Mouse (Mus musculus) MEL (cell line): Measurements from ENCODE around the gene Arpc1b. TPM values are rescaled to one million over a fixed set of nuclear protein-coding genes. Genes with fewer than 3 reads are reported as not detected.

ENCODE experiments used
- DNase-seq: peaks from one replicate; pipeline ENCODE4 v3.0.0; 2011; ENCODE audit warnings: low read depth, low spot score
- H3K27ac ChIP-seq: 2 replicates; pipeline ENCODE4 v1.5.1; 2012; ENCODE audit warnings: low read depth, mild to moderate bottlenecking, control low read depth, low read length, moderate library complexity; ENCODE audit not compliant: control insufficient read depth
- H3K27me3 ChIP-seq, 2 experiments: fragments of 150-350 bp in 1 of 2; sonication (generic) in 1 of 2; 2 replicates each; pipeline ENCODE4 v1.6.1; 2012; ENCODE audit warnings: low read length in 2 of 2, mild to moderate bottlenecking in 2 of 2, improper control_type of control experiment in 1 of 2, moderate library complexity in 1 of 2; ENCODE audit not compliant: insufficient read depth in 2 of 2, control insufficient read depth in 1 of 2
- H3K36me3 ChIP-seq, 2 experiments: 2 replicates each; pipeline ENCODE4 v1.6.1; 2012 to 2014; ENCODE audit warnings: low read length in 2 of 2, improper control_type of control experiment in 1 of 2, inconsistent platforms in 1 of 2, mild to moderate bottlenecking in 1 of 2; ENCODE audit not compliant: insufficient read depth in 2 of 2, control insufficient read depth in 1 of 2
- H3K4me1 ChIP-seq, 2 experiments: fragments of 150-350 bp in 1 of 2; sonication (generic) in 1 of 2; 2 replicates each; pipeline ENCODE4 v1.6.1; 2012; ENCODE audit warnings: low read length in 2 of 2, improper control_type of control experiment in 1 of 2, mild to moderate bottlenecking in 1 of 2; ENCODE audit not compliant: insufficient read depth in 2 of 2, control insufficient read depth in 1 of 2
- H3K4me3 ChIP-seq, 2 experiments: fragments of 150-350 bp in 1 of 2; sonication (generic) in 1 of 2; 2 replicates each; pipeline ENCODE4 v1.5.1; 2012; ENCODE audit warnings: low read depth in 2 of 2, low read length in 2 of 2, mild to moderate bottlenecking in 2 of 2, moderate library complexity in 2 of 2, control low read depth in 1 of 2, improper control_type of control experiment in 1 of 2; ENCODE audit not compliant: control insufficient read depth in 1 of 2, insufficient read depth in 1 of 2
- H3K79me2 ChIP-seq: 2 replicates; pipeline ENCODE4 v1.6.1; 2012; ENCODE audit warnings: mild to moderate bottlenecking, low read length, moderate library complexity; ENCODE audit not compliant: control insufficient read depth, poor library complexity, insufficient read depth
- H3K9ac ChIP-seq: 2 replicates; pipeline ENCODE4 v1.6.1; 2012; ENCODE audit warnings: low read depth, mild to moderate bottlenecking, control low read depth, low read length, moderate library complexity; ENCODE audit not compliant: control insufficient read depth, poor library complexity, severe bottlenecking
- H3K9me3 ChIP-seq: fragments of 150-350 bp; sonication (generic); replicated peaks from 2 replicates; pipeline ENCODE4 v1.6.1; 2012; ENCODE audit warnings: mild to moderate bottlenecking, low read length, improper control_type of control experiment, moderate library complexity; ENCODE audit not compliant: insufficient read depth
- CHD2 ChIP-seq: IDR thresholded peaks from 2 replicates; pipeline ENCODE4 v1.6.1; 2011; ENCODE audit warnings: low read length, improper control_type of control experiment
- ELF1 ChIP-seq: IDR thresholded peaks from 2 replicates; pipeline ENCODE4 v1.6.1; 2014; ENCODE audit warnings: low read depth, mild to moderate bottlenecking, inconsistent platforms, low read length, improper control_type of control experiment, moderate library complexity
- ETS1 ChIP-seq: IDR thresholded peaks from 2 replicates; pipeline ENCODE4 v1.6.1; 2012; ENCODE audit warnings: low read depth, mild to moderate bottlenecking, inconsistent platforms, low read length, improper control_type of control experiment, moderate library complexity
- HCFC1 ChIP-seq: IDR thresholded peaks from 2 replicates; pipeline ENCODE4 v1.6.1; 2012; ENCODE audit warnings: low read depth, mild to moderate bottlenecking, inconsistent platforms, low read length, improper control_type of control experiment, moderate library complexity
- KAT2A ChIP-seq: conservative IDR thresholded peaks from 2 replicates; pipeline ENCODE4 v1.6.1; 2012; ENCODE audit warnings: low read depth, low read length, improper control_type of control experiment, inconsistent platforms
- MAFK ChIP-seq: IDR thresholded peaks from 2 replicates; pipeline ENCODE4 v1.6.1; 2011; ENCODE audit warnings: low read depth, mild to moderate bottlenecking, low read length, improper control_type of control experiment, borderline replicate concordance
- MEF2A ChIP-seq: IDR thresholded peaks from 2 replicates; pipeline ENCODE4 v1.6.1; 2014; ENCODE audit warnings: low read depth, mild to moderate bottlenecking, inconsistent platforms, low read length, improper control_type of control experiment; ENCODE audit not compliant: poor library complexity, insufficient replicate concordance, severe bottlenecking; ENCODE audit errors: extremely low read depth
- MXI1 ChIP-seq: IDR thresholded peaks from 2 replicates; pipeline ENCODE4 v1.6.1; 2011; ENCODE audit warnings: mild to moderate bottlenecking, low read depth, low read length, improper control_type of control experiment
- MYB ChIP-seq: IDR thresholded peaks from 2 replicates; pipeline ENCODE4 v1.6.1; 2011; ENCODE audit warnings: mild to moderate bottlenecking, low read depth, low read length, improper control_type of control experiment
- NRF1 ChIP-seq: IDR thresholded peaks from 2 replicates; pipeline ENCODE4 v1.6.1; 2014; ENCODE audit warnings: low read depth, mild to moderate bottlenecking, inconsistent platforms, low read length, improper control_type of control experiment, moderate library complexity; ENCODE audit not compliant: poor library complexity, insufficient read depth, severe bottlenecking
- POLR2A ChIP-seq, 2 experiments: IDR thresholded peaks; 2 replicates each; pipeline ENCODE4 v1.6.1; 2011 to 2012; ENCODE audit warnings: low read length in 2 of 2, mild to moderate bottlenecking in 2 of 2, control low read depth in 1 of 2, improper control_type of control experiment in 1 of 2, low read depth in 1 of 2, moderate library complexity in 1 of 2; ENCODE audit not compliant: control insufficient read depth in 1 of 2, insufficient read depth in 1 of 2, poor library complexity in 1 of 2
- RCOR1 ChIP-seq: IDR thresholded peaks from 2 replicates; pipeline ENCODE4 v1.6.1; 2012; ENCODE audit warnings: low read depth, mild to moderate bottlenecking, inconsistent platforms, low read length, improper control_type of control experiment
- TAL1 ChIP-seq: IDR thresholded peaks from 2 replicates; pipeline ENCODE4 v1.6.1; 2012; ENCODE audit warnings: mild to moderate bottlenecking, inconsistent platforms, low read length, moderate library complexity, mixed read lengths
- TBP ChIP-seq: IDR thresholded peaks from 2 replicates; pipeline ENCODE4 v1.8.0; 2011; ENCODE audit warnings: low read depth, low read length, improper control_type of control experiment
- TCF12 ChIP-seq: IDR thresholded peaks from 2 replicates; pipeline ENCODE4 v1.6.1; 2014; ENCODE audit warnings: low read depth, mild to moderate bottlenecking, inconsistent platforms, low read length, improper control_type of control experiment, moderate library complexity
- UBTF ChIP-seq: IDR thresholded peaks from 2 replicates; pipeline ENCODE4 v1.6.1; 2012; ENCODE audit warnings: low read depth, mild to moderate bottlenecking, inconsistent platforms, low read length, improper control_type of control experiment, moderate library complexity, borderline replicate concordance; ENCODE audit not compliant: insufficient read depth
- USF1 ChIP-seq: IDR thresholded peaks from 2 replicates; pipeline ENCODE4 v1.6.1; 2014; ENCODE audit warnings: low read depth, mild to moderate bottlenecking, inconsistent platforms, low read length, improper control_type of control experiment, moderate library complexity
- USF2 ChIP-seq, 2 experiments: IDR thresholded peaks; 2 replicates each; pipeline ENCODE4 v1.6.1; 2011 to 2012; ENCODE audit warnings: improper control_type of control experiment in 2 of 2, low read length in 2 of 2, borderline replicate concordance in 1 of 2, inconsistent platforms in 1 of 2, low read depth in 1 of 2, mild to moderate bottlenecking in 1 of 2; ENCODE audit not compliant: insufficient read depth in 1 of 2
- ZKSCAN1 ChIP-seq: IDR thresholded peaks from 2 replicates; pipeline ENCODE4 v1.6.1; 2012; ENCODE audit warnings: low read depth, mild to moderate bottlenecking, inconsistent platforms, low read length, improper control_type of control experiment, moderate library complexity
- ZMIZ1 ChIP-seq: IDR thresholded peaks from 2 replicates; pipeline ENCODE4 v1.6.1; 2012; ENCODE audit warnings: low read depth, mild to moderate bottlenecking, inconsistent platforms, low read length, improper control_type of control experiment, moderate library complexity
- ZNF384 ChIP-seq: IDR thresholded peaks from 2 replicates; pipeline ENCODE4 v1.6.1; 2012; ENCODE audit warnings: low read depth, mild to moderate bottlenecking, inconsistent platforms, low read length, improper control_type of control experiment
- polyA plus RNA-seq, 2 experiments: library from polyadenylated mRNA; stranded (reverse) in 1 of 2; unstranded in 1 of 2; fragments of >175 nt in 1 of 2; fragments of >200 nt in 1 of 2; gene quantifications; 2 replicates each; pipeline versions ENCODE4 v1.2.1 to v1.2.4; 2012; ENCODE audit warnings: low replicate concordance in 2 of 2, low read depth in 1 of 2; ENCODE audit not compliant: insufficient read length in 2 of 2, insufficient read depth in 1 of 2, missing spikeins in 1 of 2
- total RNA-seq: library from RNA; depleted of rRNA; stranded (reverse); fragments of 300-350 nt; gene quantifications from 2 replicates; pipeline ENCODE4 v1.2.3, GENCODE M21; 2012

Arpc1b gene
- total and polyA plus RNA-seq, 3 experiments = 143 to 708 (median 432) TPM

- TF ChIP-seq ZNF384 = no peak
Measured at GRCm38 (mm10) chr5:145102706-145103105, 11.3 kb upstream of the Arpc1b start (continued).

- H3K9ac ChIP-seq = no peak overlapping the region
- peaks cover 14 to 33% of the 10 kb centered on the region in 2 experiments for H3K36me3 ChIP-seq
- no peaks in the 10 kb centered on the region for H3K9me3 ChIP-seq
- H3K4me3 ChIP-seq = no peak overlapping the region
- TF ChIP-seq ZKSCAN1 = no peak
- no peak for TF ChIP-seq KAT2A
- no peak for TF ChIP-seq USF2 (IDR thresholded peaks at IDR 0.05; ENCODE audit: borderline replicate concordance in 1 of 2, insufficient read depth in 1 of 2, low read depth in 1 of 2, low read length in 2 of 2)
- no peak for TF ChIP-seq CHD2
- TF ChIP-seq HCFC1 = no peak
- TF ChIP-seq MEF2A = no peak
- no peak for TF ChIP-seq TBP
- TF ChIP-seq MXI1 = no peak
- TF ChIP-seq RCOR1 = no peak
- TF ChIP-seq USF1 = no peak
- no peak for TF ChIP-seq ZMIZ1
- no peak for TF ChIP-seq NRF1
- TF ChIP-seq TCF12 = no peak
- no peak for TF ChIP-seq MYB
- TF ChIP-seq MAFK = no peak
- no peak for TF ChIP-seq UBTF
- no peak overlapping the region for H3K27ac ChIP-seq
- DNase-seq = no peak
- peaks cover 5 to 20% of the 10 kb centered on the region in 2 experiments; a peak in 3 of 4 replicates for H3K4me1 ChIP-seq
- no peaks in the 10 kb centered on the region for H3K79me2 ChIP-seq
- H3K27me3 ChIP-seq = no peaks in the 10 kb centered on the region
Measured at GRCm38 (mm10) chr5:145104328-145104727, 9.7 kb upstream of the Arpc1b start.

- Histone ChIP-seq H3K27ac (no peak overlapping the region), H3K4me3 (no peak overlapping the region), H3K9me3 (no peaks in the 10 kb centered on the region), H3K27me3 (no peaks in the 10 kb centered on the region), H3K4me1 (peaks cover 5 to 15% of the 10 kb centered on the region in 2 experiments; a peak in 3 of 4 replicates), H3K9ac (no peak overlapping the region), H3K36me3 (peaks cover 9 to 29% of the 10 kb centered on the region in 2 experiments), H3K79me2 (no peaks in the 10 kb centered on the region)
- no peak for DNase-seq
- no peak for TF ChIP-seq TAL1
- TF ChIP-seq ETS1 = peak; percentile 51; the same call in 1 of the 2 replicates
- no peak for TF ChIP-seq ELF1
- TF ChIP-seq NRF1 = peak; percentile 16; the same call in 1 of the 2 replicates
- 0 out of 4 replicates have a peak, but pooled peaks of 1 of the 2 experiments have one; percentile 5 for TF ChIP-seq POLR2A (IDR thresholded peaks at IDR 0.05; ENCODE audit: control insufficient read depth in 1 of 2, insufficient read depth in 1 of 2, low read depth in 1 of 2, low read length in 2 of 2, poor library complexity in 1 of 2)
Measured at GRCm38 (mm10) chr5:145105694-145106275, 8.2 kb upstream of the Arpc1b start.
